Mouse (Mus musculus): ENCODE results near the gene Hist1h2bn. TPM values are rescaled to one million over a fixed set of nuclear protein-coding genes. Genes with fewer than 3 reads are reported as not detected.
"Not testable (repeated sequence)": the region's sequence is repeated elsewhere in the genome, so short reads cannot be mapped to it uniquely, and the experiment has no call there.

Hist1h2bn gene
- total and polyA plus RNA-seq, 3 experiments = 5.6 to 1,714 TPM; not detected in 1

DNA sequence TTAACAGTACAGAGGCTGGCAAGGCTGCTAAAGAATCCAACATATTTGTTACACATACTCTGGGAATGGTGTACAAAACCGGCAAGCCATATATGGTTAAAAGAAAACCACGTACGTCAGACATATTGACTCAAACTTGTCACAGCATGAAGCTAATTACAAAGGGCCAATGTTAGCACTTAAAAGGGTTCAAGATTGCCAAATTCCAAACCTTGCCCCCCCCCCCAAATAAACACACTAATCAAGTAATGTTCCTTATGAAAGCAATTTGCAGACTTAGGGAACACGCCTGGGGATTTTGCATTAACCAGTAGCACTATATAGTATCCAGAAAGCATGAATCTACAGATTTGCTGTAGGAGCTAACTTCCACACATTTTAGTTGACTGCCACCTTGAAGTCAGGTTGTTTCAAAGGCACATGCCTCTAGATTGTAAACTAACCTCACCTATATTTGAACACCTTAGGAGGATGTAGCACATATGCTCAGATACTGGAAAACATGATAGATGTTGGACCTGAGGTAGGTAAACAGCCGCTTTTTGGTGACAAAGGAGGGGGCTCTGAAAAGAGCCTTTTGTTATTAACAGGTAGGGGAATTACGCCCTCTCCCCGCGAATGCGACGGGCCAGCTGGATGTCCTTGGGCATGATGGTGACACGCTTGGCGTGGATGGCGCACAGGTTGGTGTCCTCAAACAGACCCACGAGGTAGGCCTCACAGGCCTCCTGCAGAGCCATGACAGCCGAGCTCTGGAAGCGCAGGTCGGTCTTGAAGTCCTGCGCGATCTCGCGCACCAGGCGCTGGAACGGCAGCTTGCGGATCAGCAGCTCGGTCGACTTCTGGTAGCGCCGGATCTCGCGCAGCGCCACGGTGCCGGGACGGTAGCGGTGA, 28.7 kb downstream of the Hist1h2bn start:
- DNase-seq (ENCODE audit: low read depth, low spot score) = peak; percentile 93
- not testable (repeated sequence) for H3K4me1 ChIP-seq (ENCODE audit: control insufficient read depth in 1 of 2, insufficient read depth in 2 of 2, low read length in 2 of 2)

DNA sequence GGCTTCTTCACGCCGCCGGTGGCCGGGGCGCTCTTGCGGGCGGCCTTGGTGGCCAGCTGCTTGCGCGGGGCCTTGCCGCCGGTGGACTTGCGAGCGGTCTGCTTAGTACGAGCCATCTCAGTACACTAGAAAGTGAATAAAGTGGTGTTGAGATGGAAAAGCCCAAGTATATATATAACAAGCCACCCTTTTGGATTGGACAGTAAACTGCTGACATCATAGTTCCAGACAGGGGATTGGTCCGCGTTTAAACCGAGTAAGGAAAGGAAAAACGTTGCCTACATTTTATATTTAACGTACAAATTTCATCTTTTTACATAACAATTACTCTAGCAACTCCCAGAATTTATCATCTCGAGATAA, 29.3 kb downstream of the Hist1h2bn start, which contains the start of gene Hist1h3i:
Gene Hist1h3i (minus strand): TSS at position 116 of the 363 bp plus-strand sequence.
- peak; percentile 94 for DNase-seq (ENCODE audit: low read depth, low spot score)
- Histone ChIP-seq H3K27me3 (ENCODE audit: control insufficient read depth in 1 of 2, insufficient read depth in 2 of 2, low read length in 2 of 2) (no peaks in the 10 kb centered on the region), H3K9ac (ENCODE audit: control insufficient read depth, low read depth, low read length, poor library complexity, severe bottlenecking) (peak within 1 kb of the TSS; percentile 75), H3K4me1 (ENCODE audit: control insufficient read depth in 1 of 2, insufficient read depth in 2 of 2, low read length in 2 of 2) (no peaks in the 10 kb centered on the region), H3K4me3 (ENCODE audit: control insufficient read depth in 1 of 2, insufficient read depth in 1 of 2, low read depth in 2 of 2, low read length in 2 of 2) (peak within 1 kb of the TSS; percentile 36 to 44), H3K36me3 (ENCODE audit: control insufficient read depth in 1 of 2, insufficient read depth in 2 of 2, low read length in 2 of 2) (peaks cover 0 to 28% of the 10 kb centered on the region in 2 experiments; a peak in 2 of 4 replicates), H3K9me3 (replicated peaks; ENCODE audit: insufficient read depth, low read length) (no peaks in the 10 kb centered on the region), H3K27ac (ENCODE audit: control insufficient read depth, low read depth, low read length) (peak within 1 kb of the TSS; percentile 93), H3K79me2 (ENCODE audit: control insufficient read depth, insufficient read depth, low read length, poor library complexity) (peaks cover 8% of the 10 kb centered on the region; the same call in 1 of the 2 replicates)
- TF ChIP-seq POLR2AphosphoS5 (IDR thresholded peaks at IDR 0.05; ENCODE audit: borderline replicate concordance, low read depth, low read length) (peak; percentile 96; the same call in 1 of the 2 replicates), POLR2A (IDR thresholded peaks at IDR 0.05; ENCODE audit: control insufficient read depth in 1 of 2, insufficient read depth in 1 of 2, low read depth in 1 of 2, low read length in 2 of 2, poor library complexity in 1 of 2) (peak in 1 of 2 experiments; percentile 96; a peak in 1 of 4 replicates), RAD21 (IDR thresholded peaks at IDR 0.05; ENCODE audit: low read depth, low read length) (no peak), MAZ (IDR thresholded peaks at IDR 0.05; ENCODE audit: low read depth, low read length) (no peak), POLR2AphosphoS2 (IDR thresholded peaks at IDR 0.05; ENCODE audit: low read length) (no peak), ETS1 (IDR thresholded peaks at IDR 0.05; ENCODE audit: low read depth, low read length) (no peak), MAFK (IDR thresholded peaks at IDR 0.05; ENCODE audit: borderline replicate concordance, low read depth, low read length) (no peak)

More for the DNA sequence above, 28.7 kb downstream of the Hist1h2bn start:
- Histone ChIP-seq H3K36me3 (ENCODE audit: control insufficient read depth in 1 of 2, insufficient read depth in 2 of 2, low read length in 2 of 2) (peaks cover 0 to 28% of the 10 kb centered on the region in 2 experiments; a peak in 2 of 4 replicates), H3K4me3 (ENCODE audit: control insufficient read depth in 1 of 2, insufficient read depth in 1 of 2, low read depth in 2 of 2, low read length in 2 of 2) (peak overlapping the region in 1 of 2 experiments; percentile 44; a peak in 2 of 4 replicates), H3K27ac (ENCODE audit: control insufficient read depth, low read depth, low read length) (peak overlapping the region; percentile 93), H3K9ac (ENCODE audit: control insufficient read depth, low read depth, low read length, poor library complexity, severe bottlenecking) (peak overlapping the region; percentile 75)
- TF ChIP-seq POLR2A (IDR thresholded peaks at IDR 0.05; ENCODE audit: control insufficient read depth in 1 of 2, insufficient read depth in 1 of 2, low read depth in 1 of 2, low read length in 2 of 2, poor library complexity in 1 of 2) (peak in 1 of 2 experiments; percentile 98; a peak in 2 of 4 replicates), POLR2AphosphoS5 (IDR thresholded peaks at IDR 0.05; ENCODE audit: borderline replicate concordance, low read depth, low read length) (peak; percentile 93; the same call in 1 of the 2 replicates)
- not testable (repeated sequence) for H3K27me3 ChIP-seq (ENCODE audit: control insufficient read depth in 1 of 2, insufficient read depth in 2 of 2, low read length in 2 of 2); H3K79me2 ChIP-seq (ENCODE audit: control insufficient read depth, insufficient read depth, low read length, poor library complexity); H3K9me3 ChIP-seq (replicated peaks; ENCODE audit: insufficient read depth, low read length)

DNA sequence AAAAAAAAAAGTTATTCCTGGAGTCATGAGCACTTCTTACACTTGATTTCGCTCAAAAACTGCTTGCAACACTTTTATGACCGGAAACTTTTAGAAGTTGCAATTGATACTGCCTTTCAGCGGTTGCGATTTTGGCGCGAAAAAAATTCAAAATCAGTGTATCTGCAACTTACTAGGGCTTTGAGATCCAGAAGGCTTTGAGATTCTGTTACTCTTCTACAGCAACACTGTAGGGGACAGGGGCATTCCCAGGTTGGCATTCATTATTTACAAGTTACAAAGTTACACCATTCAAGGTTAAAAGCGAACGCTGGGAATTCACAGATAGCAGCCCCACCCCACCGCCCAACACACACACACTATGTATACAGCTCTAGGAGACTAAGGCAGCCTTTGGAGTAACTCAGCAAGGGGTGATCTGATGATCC, 29.8 kb downstream of the Hist1h2bn start:
- TF ChIP-seq MYC (IDR thresholded peaks at IDR 0.05; ENCODE audit: low read depth, low read length) = no peak
- TF ChIP-seq GABPA (IDR thresholded peaks at IDR 0.05; ENCODE audit: low read depth, low read length) = no peak
- TF ChIP-seq POLR2AphosphoS2 (IDR thresholded peaks at IDR 0.05; ENCODE audit: low read length) = no peak
- no peak for TF ChIP-seq CTCF (IDR thresholded peaks at IDR 0.05 in 2 of 3, conservative IDR thresholded peaks at IDR 0.05 in 1 of 3; ENCODE audit: control insufficient read depth in 1 of 3, insufficient read depth in 1 of 3, low read depth in 2 of 3, low read length in 3 of 3, poor library complexity in 1 of 3, severe bottlenecking in 1 of 3)
- no peak for TF ChIP-seq POLR2A (IDR thresholded peaks at IDR 0.05; ENCODE audit: control insufficient read depth in 1 of 2, insufficient read depth in 1 of 2, low read depth in 1 of 2, low read length in 2 of 2, poor library complexity in 1 of 2)
- TF ChIP-seq SIN3A (IDR thresholded peaks at IDR 0.05; ENCODE audit: low read length) = no peak
- TF ChIP-seq ZC3H11A (IDR thresholded peaks at IDR 0.05; ENCODE audit: low read depth, low read length) = no peak
- no peak for TF ChIP-seq MYB (IDR thresholded peaks at IDR 0.05; ENCODE audit: low read depth, low read length)
- TF ChIP-seq TBP (IDR thresholded peaks at IDR 0.05; ENCODE audit: low read depth, low read length) = no peak
- no peak for TF ChIP-seq TCF12 (IDR thresholded peaks at IDR 0.05; ENCODE audit: low read depth, low read length)
- TF ChIP-seq CHD2 (IDR thresholded peaks at IDR 0.05; ENCODE audit: low read length) = no peak
- TF ChIP-seq ZNF384 (IDR thresholded peaks at IDR 0.05; ENCODE audit: low read depth, low read length) = no peak
- no peak for TF ChIP-seq GATA1 (IDR thresholded peaks at IDR 0.05; ENCODE audit: low read depth, low read length)
- Histone ChIP-seq H3K79me2 (ENCODE audit: control insufficient read depth, insufficient read depth, low read length, poor library complexity) (peaks cover 8% of the 10 kb centered on the region; the same call in 1 of the 2 replicates), H3K27ac (ENCODE audit: control insufficient read depth, low read depth, low read length) (peak overlapping the region; percentile 93), H3K9ac (ENCODE audit: control insufficient read depth, low read depth, low read length, poor library complexity, severe bottlenecking) (peak overlapping the region; percentile 65), H3K36me3 (ENCODE audit: control insufficient read depth in 1 of 2, insufficient read depth in 2 of 2, low read length in 2 of 2) (peaks cover 0 to 31% of the 10 kb centered on the region in 2 experiments; a peak in 2 of 4 replicates), H3K4me3 (ENCODE audit: control insufficient read depth in 1 of 2, insufficient read depth in 1 of 2, low read depth in 2 of 2, low read length in 2 of 2) (peak overlapping the region; percentile 8 to 36), H3K9me3 (replicated peaks; ENCODE audit: insufficient read depth, low read length) (no peaks in the 10 kb centered on the region), H3K27me3 (ENCODE audit: control insufficient read depth in 1 of 2, insufficient read depth in 2 of 2, low read length in 2 of 2) (no peaks in the 10 kb centered on the region), H3K4me1 (ENCODE audit: control insufficient read depth in 1 of 2, insufficient read depth in 2 of 2, low read length in 2 of 2) (no peaks in the 10 kb centered on the region)
- DNase-seq (ENCODE audit: low read depth, low spot score) = peak; percentile 84

Measured in MEL (cell line).